Mouse (Mus musculus): Measurements from ENCODE around the gene Pecam1.
"Not testable (repeated sequence)": the region's sequence is repeated elsewhere in the genome, so short reads cannot be mapped to it uniquely, and the experiment has no call there.

Pecam1 gene

DNA sequence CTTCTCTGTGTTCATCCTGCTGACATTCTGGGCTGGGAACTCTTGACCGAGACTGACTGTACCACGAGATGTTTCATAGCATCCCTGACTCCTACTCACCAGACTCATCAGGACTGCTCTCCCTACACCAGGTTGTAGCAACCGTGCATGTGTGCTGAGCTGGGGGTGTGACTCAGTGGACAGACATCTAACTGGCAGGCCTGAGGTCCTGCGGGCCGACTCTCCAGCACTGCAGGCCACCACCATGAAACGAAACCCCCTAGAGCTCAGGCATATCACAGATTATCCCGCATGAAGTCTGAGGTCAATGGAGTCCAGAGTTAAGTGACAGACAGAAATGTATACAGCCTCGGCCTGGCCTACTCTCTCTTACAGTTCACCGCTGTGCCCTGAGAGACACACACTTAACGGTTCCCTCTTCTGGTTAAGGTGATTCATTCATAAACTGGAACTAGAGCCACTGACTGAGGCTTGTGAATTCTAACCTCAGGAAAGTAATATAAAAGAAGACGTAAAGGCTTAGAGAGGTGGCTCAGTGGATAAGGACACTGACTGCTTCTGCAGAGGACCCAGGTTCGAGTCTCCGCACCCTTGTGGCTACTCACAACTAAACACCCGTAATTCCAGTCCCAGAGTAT is 83.8 kb downstream of the Pecam1 start:
- DNase-seq (ENCODE audit: low spot score) = no peak

DNA sequence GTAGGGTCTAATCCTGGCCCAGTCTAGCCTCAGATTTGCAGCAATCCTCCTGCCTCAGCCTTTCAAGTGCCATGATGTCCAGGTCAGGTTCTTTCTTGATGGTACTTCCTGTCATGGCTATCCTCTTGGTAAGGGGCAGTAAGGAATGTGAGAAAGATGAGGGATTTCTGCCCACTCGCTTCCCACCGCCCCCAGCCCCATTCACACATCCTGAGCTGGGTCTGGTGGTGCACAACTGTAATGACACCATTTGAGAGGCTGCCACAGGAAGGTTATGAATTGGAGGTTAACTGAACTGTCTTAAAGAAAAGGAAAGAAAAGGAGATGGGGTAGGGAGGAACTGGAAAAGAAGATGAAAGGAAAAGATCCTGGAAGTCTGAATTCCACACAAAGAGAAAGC is 84.6 kb downstream of the Pecam1 start:
- DNase-seq (ENCODE audit: low spot score) = no peak

DNA sequence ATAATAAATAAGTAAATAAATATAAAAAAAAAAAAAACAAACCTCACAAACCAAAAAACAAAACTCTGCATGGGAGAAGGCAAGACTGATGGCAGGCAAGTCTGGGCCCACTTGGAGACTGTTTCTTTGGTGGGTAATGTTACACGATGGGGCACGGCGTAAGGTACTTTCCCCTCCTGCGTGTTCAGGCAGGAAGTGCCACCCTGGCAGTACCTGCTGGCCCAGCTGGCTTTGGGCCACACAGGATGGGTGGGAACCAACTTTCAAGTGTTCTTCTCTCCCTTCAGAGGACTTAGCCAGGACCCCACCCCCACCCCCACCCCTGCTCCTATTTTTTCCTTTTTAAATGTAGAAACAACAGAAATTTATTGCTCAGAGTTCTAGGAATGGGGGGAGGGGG is 85.1 kb downstream of the Pecam1 start:
- DNase-seq (ENCODE audit: low spot score) = no peak

DNA sequence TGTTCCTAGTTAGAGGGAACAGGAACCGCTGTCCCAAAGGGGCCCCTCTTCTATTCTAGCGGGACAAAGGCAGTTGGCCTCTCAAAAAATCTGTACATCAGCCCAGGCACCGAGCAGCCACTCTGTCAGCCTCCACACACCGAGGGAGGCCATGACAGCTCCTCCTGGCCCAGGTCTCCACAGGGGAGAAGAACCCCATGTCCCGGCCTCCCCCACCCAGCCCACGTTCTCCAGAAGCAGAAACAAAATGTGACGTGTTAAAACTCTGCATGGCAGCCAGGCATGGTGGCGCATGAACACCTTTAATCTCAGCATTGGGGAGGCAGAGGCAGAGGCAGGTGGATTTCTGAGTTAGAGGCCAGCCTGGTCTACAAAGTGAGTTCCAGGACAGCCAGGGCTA is 85.7 kb downstream of the Pecam1 start:
- DNase-seq (ENCODE audit: low spot score) = no peak

DNA sequence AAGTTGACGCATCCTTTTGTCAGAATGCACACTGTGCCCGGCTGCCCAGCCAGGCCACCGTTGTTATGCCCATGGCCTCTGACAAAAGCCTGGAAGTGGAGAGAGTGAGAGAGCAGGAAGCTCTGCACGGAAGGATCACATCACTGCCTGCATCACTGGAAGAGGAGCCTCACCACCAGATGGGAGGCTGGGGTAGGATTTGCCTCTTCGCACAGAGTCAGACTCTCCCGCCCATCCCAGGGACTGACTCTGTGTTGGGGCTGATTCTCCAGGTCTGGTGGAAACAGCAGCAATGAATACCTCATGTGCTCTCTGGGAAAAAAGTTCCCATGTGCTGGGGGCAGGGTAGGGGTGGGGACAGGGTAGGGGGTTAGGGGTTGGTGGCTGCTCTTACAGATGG is 86.6 kb downstream of the Pecam1 start:
- no peak for DNase-seq (ENCODE audit: low spot score)

DNA sequence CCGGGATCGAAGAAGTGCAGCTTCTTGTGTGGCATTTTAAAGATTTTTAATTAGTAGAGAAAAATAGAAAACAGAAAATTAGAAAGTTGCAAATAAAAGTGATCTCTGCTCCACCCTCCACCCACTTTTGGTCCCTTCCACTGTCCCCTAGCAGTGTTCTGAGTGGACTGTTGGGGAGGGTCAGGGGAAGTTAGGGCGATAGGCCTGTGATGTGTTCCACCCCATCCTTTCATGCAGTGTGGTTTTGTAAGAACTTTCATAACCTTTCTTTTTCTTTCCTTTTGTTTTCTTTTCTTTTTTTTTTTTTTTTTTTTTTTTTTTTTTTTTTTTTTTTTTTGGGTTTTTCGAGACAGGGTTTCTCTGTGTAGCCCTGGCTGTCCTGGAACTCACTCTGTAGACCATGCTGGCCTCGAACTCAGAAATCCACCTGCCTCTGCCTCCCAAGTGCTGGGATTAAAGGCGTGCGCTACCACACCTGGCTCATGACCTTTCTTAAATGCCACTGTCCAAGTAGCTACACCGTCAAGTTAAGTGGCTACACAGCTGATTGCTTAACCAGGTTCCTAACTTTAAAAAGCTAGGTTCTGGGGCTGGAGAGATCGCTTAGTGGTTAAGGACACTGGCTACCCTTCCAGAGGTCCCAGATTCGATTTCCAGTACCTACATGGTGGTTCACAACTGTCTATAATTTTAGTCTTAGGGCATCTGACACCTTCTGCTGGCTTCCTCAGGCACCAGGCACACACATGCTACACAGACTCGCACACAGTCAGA is 87.6 kb downstream of the Pecam1 start:
- no peak for DNase-seq (ENCODE audit: low spot score)

DNA sequence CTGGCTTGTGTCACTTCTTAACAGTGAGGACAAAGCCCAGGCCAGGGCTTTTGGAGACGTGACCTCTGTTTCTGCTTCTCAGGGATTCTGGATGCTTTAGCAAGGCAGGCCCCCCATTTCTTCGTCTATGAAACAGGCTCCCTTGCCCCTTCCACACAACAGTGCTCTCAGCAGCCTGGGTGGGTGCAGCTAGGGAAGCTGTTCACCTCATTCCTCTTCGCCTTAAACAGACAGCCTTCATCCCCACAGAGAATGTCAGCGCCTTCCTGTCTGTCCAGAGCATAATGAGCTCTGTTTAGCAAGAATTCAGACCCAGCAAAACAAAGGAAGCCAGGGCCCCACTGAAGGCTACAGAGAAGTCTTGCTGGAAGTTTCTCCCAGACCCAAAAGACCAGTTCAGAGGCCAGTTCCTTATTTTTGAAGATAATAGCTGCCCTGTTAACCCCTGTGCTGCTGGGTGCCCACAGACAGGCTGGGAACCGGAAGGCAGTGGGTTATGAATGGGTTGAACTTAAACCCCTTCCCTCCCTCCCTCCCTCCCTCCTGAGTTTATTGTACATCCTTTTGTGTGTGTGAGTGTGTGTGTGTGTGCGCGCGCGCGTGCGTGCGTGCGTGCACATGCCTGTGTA is 89.9 kb downstream of the Pecam1 start:
- DNase-seq (ENCODE audit: low spot score) = no peak

DNA sequence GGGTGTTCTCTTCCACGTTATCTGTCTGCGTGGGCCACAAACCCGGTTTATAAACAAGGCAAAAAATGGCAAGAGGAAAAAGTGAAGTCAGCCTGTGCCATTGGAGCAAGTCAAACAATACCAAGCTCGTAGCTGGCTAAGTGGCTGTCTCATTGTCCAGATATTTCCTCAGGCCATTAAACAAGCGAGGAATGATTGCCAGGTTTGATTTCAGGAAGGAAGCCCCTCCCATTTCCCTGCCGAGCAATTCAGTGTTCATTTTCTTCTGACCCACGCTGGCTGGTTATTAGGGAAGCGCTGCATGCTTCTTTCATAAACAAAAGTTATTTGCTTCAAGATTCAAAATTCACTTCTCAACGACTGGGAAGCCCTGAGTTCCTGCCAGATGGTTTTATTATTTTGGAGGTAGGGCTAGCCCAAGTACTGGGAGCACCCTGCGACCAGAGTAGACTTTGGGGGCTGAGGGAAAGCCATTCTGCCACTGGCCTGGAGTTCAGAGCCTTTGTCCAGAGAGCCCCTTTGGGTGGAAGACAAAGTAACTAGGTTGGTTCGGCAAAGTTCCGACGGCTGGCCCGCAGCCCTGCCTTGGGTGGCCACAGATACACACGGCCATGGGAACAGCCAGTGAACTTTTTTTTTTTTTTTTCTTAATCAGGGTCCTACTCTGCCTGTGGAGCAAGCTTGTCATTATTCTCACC is 90.7 kb downstream of the Pecam1 start:
- peak; percentile 26 for DNase-seq (ENCODE audit: low spot score)

DNA sequence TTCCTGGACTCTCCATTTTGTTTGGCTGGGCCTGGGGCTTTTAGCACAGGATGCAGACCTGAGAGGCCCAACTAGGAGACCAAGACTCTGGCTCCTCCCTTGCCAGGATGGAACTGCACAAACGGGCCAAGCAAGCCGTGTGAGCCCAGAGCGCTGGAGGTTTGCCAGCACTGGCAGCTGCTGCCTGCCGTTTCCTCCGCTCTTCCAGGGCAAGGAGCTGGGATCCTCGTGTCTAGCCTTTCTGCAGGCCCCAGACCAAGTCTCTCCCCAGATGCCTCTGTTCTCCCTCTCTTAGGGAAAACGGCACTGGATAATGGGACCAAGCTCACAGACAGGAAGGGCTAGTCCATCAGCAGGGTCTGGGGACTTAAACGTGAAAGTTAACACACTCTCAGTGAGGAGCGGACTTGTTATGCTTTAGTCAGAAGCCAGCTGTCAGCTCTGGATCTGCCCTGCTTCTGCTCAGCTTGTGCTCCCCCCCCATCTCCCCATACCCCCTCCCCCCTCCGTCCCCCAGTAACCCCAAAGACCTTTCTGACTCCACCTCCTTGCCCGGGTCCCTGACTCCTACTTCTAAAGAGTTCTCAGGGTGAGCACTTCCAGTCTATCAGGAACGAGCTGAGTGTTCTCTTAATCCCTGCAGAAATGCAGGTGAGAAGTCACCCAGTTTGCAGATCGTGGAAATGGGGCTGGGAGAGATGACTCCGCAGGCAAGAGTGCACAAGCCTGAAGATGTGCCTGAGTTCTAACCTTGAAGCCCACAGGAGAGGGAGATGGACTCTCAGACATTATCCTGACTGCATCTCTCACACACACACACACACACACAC is 92.2 kb downstream of the Pecam1 start:
- DNase-seq (ENCODE audit: low spot score) = peak; percentile 69

DNA sequence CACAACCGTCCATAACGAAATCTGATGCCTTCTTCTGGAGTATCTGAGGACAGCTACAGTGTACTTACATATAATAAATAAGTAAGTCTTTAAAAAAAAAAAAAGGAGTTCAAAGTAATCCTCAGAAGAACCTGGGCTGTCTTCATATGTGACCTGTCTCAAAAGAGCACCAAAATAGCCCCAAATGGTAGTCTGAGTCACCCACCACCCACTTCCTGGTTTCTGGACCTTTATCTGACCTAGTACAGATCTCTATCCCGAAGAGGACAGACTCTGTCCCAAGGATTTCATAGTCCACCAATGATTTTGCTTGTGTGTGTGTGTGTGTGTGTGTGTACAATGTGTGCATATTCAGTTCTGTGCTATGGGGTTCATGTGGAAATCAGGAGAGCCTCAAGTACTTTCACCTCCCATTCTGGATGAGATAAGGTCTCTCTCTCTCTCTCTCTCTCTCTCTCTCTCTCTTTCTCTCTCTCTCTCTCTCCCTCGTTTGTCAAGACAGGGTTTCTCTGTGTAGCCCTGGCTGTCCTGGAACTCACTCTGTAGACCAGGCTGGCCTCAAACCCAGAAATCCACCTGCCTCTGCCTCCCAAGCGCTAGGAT is 93.4 kb downstream of the Pecam1 start:
- DNase-seq (ENCODE audit: low spot score) = not testable (repeated sequence)

DNA sequence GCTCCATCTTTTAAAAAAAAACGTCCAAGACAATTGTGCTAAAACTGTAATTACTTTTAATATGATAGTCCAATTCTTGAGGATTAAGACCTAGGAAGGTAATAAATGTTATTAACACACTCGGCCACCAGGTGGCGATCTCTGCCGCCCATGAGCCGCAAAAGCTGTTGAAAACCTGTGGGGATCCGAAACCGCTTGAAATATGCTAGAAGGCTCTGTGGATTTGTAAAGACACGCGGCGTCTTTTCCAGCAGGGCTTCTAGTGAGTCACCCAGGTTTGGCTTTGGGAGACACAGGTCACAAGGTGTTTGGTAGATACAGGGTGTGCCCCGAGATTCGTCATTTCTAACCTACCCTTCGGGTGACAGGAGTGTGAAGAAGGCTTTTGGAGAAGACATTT is 102.1 kb downstream of the Pecam1 start:
- DNase-seq (ENCODE audit: low spot score) = peak; percentile 26

DNA sequence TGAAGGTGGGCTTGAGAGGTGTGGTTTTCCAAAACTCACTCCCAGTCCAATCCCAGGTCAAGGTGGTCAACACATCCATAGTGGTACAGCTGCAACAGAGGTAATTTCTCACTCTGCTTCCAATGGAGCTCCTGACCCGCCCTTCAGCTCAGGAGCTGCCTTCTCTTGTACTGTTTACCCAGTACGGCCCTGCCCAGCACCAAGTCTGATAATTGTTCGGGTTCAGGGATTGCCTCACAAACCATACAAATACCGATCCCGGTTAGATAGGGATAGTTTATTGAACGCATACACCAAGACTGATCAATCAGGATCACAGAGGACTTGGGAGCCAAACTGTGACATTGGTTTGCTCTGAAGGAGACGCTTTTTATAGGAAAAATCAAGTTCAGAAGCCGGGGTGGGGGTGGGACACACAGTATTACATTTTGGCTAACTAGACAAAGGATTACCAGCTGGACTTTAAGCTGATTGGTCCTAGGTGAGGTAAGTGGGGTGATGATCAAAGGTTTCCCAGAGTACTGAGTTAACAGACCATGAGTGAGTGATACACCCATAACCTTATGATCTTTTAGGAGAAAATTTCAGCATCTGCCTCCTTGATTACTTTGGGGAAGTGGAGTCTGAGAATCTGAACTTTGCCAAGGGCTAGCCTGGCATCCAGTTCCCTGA is 107.3 kb downstream of the Pecam1 start:
- DNase-seq (ENCODE audit: low spot score) = no peak

DNA sequence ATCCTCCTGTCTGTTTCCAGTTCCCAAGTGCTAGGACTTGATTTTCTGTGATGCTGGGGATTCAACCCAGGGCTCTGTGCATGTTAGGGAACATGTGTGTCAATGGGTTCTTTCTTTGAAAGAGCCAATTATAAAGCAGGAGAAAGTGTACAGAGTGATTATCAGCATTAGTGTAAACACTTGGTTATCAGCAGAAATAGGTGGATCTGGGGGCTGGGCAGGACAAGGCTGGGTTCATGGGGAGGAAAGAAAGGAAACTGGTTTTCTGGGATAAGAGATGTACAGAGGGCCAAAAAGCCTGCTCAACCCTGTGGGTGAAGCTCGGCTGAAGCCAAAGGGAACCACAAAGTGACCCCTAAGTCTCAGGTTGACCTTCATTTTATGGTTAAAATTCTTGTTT is 108.8 kb downstream of the Pecam1 start:
- DNase-seq (ENCODE audit: low spot score) = no peak

DNA sequence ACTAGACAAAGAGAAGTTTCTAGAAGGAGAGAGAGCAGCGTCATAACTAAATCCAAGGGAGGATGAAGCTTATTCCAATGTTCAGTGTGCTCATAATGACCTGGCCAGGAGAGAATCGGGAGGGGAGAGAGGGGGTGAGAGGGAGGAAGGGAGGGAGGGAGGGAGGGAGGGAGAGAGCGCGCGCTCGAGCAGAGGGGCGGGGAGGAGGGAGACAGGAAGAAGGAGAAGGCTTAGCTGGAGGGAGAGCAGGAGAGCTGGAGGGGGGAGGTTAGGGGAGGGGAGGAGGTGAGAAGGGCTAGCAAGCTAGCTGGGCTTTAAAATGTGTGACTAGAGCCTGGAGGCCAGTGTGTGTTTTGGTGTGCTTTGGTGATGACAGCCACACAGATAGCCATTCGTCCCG is 110.4 kb downstream of the Pecam1 start:
- DNase-seq (ENCODE audit: low spot score) = no peak

DNA sequence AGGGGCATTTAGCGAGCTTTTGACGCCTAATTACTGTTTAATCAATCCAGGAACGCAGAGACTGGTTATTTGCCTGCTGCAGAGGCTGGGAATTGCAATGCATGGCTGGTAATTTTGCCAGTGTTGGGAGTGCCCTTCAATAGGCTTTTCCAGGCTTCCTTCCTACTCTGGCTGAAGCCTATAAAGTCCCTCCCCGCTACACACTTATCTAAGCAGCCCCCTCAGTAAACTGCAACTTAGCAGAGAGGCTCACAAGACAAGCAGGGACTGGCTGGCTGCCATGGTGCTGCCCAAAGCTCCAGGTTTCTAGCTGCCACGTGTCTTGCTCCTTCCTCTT is 111.1 kb downstream of the Pecam1 start:
- no peak for DNase-seq (ENCODE audit: low spot score)

DNA sequence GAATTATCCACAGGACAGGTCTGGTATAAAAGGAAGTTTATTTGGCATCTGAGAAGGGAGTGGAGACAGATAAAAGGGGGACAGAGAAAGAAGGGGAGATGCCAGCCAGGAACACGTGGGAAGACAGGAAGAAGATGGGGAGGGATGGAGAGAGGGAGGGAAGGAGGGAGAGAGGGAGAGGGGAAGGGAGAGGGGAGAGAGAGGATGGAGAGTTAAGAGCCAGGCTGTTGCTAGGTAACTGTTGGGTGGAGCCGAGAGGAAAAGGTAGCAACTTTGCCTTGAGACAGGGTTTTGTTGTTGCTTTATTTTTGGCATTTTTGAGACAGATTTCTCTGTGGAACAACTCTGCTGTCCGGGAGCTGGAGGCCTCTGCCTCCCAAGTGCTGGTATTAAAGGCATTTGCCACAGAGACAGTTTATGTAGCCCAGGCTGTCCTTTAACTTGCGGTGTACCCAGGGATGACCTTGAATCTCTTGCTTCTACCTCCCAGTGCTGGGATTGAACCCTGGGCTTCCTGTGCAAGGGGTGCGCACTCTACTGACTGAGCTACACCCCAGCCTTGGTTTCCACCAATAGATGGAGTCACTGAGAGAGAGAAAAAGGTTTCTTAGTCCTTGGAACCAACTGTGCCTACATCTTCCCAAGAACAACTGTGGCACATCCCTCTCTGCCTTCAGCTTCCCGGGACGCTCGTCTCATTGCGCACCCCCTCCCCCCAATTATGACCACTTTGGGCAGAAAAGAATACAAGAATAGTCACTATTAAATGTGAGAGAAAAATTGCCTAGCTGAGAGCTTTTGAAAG is 111.7 kb downstream of the Pecam1 start:
- no peak for DNase-seq (ENCODE audit: low spot score)

DNA sequence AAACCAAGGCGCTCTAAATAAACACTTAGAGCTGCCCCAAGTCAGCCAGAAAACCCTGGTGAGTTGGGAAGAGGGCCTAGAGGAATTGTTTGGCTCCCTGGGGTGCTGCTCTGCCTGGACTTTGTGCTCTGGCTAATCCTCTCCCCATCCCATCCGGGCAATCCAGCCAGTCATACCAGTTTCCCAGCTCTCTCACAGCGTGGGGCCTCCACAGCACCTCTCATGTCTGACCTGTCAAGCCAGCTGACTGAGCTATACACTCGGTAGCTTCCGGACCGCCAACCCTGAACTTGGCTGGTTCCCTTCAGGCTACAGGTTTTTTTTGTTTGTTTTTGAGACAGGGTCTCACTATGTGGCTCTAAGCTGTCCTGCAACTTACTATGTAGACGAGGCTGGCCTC is 112.7 kb downstream of the Pecam1 start:
- DNase-seq (ENCODE audit: low spot score) = no peak

DNA sequence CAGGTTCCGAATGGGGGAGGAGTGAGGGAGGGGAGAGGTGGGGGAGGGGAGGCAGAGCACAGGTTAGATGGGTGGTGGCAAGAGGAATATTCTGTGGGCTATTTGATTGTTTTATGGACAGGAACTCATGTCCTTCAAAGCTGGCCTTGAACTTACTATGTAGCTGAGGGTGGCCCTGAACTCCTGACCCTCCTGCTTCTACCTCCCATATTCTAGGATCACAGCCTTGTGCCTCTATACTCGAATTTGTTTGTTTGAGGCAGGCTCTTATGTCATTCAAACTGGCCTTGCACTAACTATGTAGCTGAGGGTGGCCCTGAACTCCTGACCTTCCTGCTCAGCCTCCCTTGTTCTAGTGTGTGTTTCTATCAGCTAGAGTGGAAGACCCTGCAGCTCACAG is 114.5 kb downstream of the Pecam1 start:
- DNase-seq (ENCODE audit: low spot score) = no peak

DNA sequence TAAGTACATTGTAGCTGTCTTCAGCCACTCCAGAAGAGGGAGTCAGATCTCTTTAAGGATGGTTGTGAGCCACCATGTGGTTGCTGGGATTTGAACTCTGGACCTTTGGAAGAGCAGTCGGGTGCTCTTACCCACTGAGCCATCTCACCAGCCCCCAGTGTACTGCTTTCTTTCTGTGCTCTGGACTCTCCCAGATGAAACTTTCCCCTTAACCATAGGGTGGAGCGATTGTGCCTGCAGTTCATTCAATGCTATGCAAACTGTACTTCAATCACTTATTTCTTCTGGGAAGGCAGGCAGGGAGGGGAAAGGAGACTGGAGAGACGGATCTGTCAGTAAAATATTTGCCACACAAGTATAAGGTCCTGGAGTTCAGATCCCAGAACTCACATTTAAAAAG is 116.3 kb downstream of the Pecam1 start:
- not testable (repeated sequence) for DNase-seq (ENCODE audit: low spot score)

DNA sequence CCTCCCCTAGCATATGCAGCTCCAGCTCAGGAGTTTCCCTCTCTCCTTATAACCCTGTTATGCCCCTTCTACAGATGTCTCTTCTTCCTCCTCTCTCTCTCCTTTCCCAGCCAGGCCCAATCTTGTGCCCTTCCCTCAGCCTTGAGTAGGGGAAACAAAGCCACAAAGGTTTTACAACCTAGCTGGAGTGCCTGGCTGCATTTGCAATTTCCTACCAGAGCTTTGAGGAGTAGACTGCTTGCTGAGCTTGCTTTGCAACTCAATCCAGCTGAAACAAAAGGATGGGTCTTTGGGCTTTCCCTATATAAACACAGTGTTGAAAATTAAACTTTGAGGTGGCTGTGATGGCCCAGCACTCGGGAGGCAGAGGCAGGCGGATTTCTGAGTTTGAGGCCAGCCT is 117.0 kb downstream of the Pecam1 start:
- DNase-seq (ENCODE audit: low spot score) = no peak

All from ovary, adult 18-20 months (tissue).